Mouse (Mus musculus): Measurements from ENCODE around the gene Dgkq. TPM values are rescaled to one million over a fixed set of nuclear protein-coding genes. Genes with fewer than 3 reads are reported as not detected.

Gene Dgkq
- total and polyA plus RNA-seq, 3 experiments: 11.3 TPM; not detected in 1

DNA sequence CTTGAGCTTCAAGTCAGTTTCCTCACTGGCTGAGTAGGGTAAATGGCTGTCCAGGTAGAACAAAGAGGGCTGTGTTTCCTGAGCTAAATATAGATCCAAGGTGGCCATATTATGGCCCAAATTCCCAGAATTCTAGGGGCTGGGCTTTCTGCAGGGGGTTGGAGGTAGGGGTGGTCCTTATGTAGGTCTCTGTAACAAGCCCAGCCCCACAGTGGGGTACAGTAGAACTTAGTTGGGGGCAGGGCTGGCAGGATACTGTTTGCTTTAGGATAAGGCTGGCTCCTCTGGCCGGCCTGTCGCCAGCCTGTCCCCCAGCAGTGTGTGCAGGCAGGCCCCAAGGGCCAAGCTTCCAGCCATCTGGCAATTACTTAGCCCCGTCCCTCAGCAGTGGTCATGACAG, 30.9 kb upstream of the Dgkq start:
- Histone ChIP-seq H3K27me3 (ENCODE audit: control insufficient read depth in 1 of 2, insufficient read depth in 2 of 2, low read length in 2 of 2) (no peaks in the 10 kb centered on the region), H3K27ac (ENCODE audit: control insufficient read depth, low read depth, low read length) (no peak overlapping the region), H3K79me2 (ENCODE audit: control insufficient read depth, insufficient read depth, low read length, poor library complexity) (no peaks in the 10 kb centered on the region), H3K9ac (ENCODE audit: control insufficient read depth, low read depth, low read length, poor library complexity, severe bottlenecking) (no peak overlapping the region), H3K4me3 (ENCODE audit: control insufficient read depth in 1 of 2, insufficient read depth in 1 of 2, low read depth in 2 of 2, low read length in 2 of 2) (no peak overlapping the region), H3K4me1 (ENCODE audit: control insufficient read depth in 1 of 2, insufficient read depth in 2 of 2, low read length in 2 of 2) (peaks cover 0 to under 1% of the 10 kb centered on the region in 2 experiments; a peak in 1 of 4 replicates), H3K36me3 (ENCODE audit: control insufficient read depth in 1 of 2, insufficient read depth in 2 of 2, low read length in 2 of 2) (no peaks in the 10 kb centered on the region), H3K9me3 (replicated peaks; ENCODE audit: insufficient read depth, low read length) (no peaks in the 10 kb centered on the region)
- no peak for TF ChIP-seq USF1 (IDR thresholded peaks at IDR 0.05; ENCODE audit: low read depth, low read length)
- TF ChIP-seq ETS1 (IDR thresholded peaks at IDR 0.05; ENCODE audit: low read depth, low read length): no peak
- TF ChIP-seq NELFE (IDR thresholded peaks at IDR 0.05; ENCODE audit: low read depth, low read length): no peak
- TF ChIP-seq GABPA (IDR thresholded peaks at IDR 0.05; ENCODE audit: low read depth, low read length): no peak
- no peak for TF ChIP-seq UBTF (IDR thresholded peaks at IDR 0.05; ENCODE audit: borderline replicate concordance, insufficient read depth, low read depth, low read length)
- TF ChIP-seq MAX (IDR thresholded peaks at IDR 0.05; ENCODE audit: low read length): no peak
- TF ChIP-seq ZMIZ1 (IDR thresholded peaks at IDR 0.05; ENCODE audit: low read depth, low read length): no peak
- TF ChIP-seq SMC3 (IDR thresholded peaks at IDR 0.05; ENCODE audit: low read depth, low read length): no peak
- no peak for TF ChIP-seq SIN3A (IDR thresholded peaks at IDR 0.05; ENCODE audit: low read length)
- no peak for TF ChIP-seq CHD1 (IDR thresholded peaks at IDR 0.05; ENCODE audit: low read depth, low read length)
- no peak for TF ChIP-seq ZNF384 (IDR thresholded peaks at IDR 0.05; ENCODE audit: low read depth, low read length)
- no peak for TF ChIP-seq JUND (IDR thresholded peaks at IDR 0.05; ENCODE audit: low read depth, low read length)
- no peak for DNase-seq (ENCODE audit: low read depth, low spot score)

DNA sequence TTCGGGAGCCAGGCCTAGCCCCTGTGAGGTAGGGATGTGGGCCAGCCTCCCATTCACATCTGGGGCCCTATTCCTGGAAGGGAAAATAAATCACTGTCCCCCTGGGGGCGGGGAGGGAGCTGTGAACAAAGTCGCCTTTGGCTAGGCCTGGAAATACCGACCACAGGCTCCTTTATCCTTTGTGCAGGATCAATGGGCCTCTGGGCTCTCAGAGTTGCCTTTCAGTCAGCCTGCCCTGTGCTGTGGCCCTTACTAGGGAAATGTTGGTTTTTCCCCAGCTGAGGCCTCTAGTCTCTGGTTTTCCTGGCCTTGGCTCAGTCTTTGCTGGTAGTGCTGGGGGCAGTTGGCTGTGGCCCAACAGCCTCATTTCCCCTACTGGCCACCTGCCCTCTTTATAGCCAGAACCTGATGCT, 27.9 kb upstream of the Dgkq start:
- Histone ChIP-seq H3K27me3 (ENCODE audit: control insufficient read depth in 1 of 2, insufficient read depth in 2 of 2, low read length in 2 of 2) (no peaks in the 10 kb centered on the region), H3K4me1 (ENCODE audit: control insufficient read depth in 1 of 2, insufficient read depth in 2 of 2, low read length in 2 of 2) (peaks cover 4 to 5% of the 10 kb centered on the region in 2 experiments; a peak in 2 of 4 replicates), H3K79me2 (ENCODE audit: control insufficient read depth, insufficient read depth, low read length, poor library complexity) (peaks cover 3% of the 10 kb centered on the region; the same call in 1 of the 2 replicates), H3K27ac (ENCODE audit: control insufficient read depth, low read depth, low read length) (no peak overlapping the region), H3K36me3 (ENCODE audit: control insufficient read depth in 1 of 2, insufficient read depth in 2 of 2, low read length in 2 of 2) (no peaks in the 10 kb centered on the region), H3K4me3 (ENCODE audit: control insufficient read depth in 1 of 2, insufficient read depth in 1 of 2, low read depth in 2 of 2, low read length in 2 of 2) (no peak overlapping the region), H3K9ac (ENCODE audit: control insufficient read depth, low read depth, low read length, poor library complexity, severe bottlenecking) (no peak overlapping the region), H3K9me3 (replicated peaks; ENCODE audit: insufficient read depth, low read length) (no peaks in the 10 kb centered on the region)
- no peak for DNase-seq (ENCODE audit: low read depth, low spot score)
- TF ChIP-seq ZMIZ1 (IDR thresholded peaks at IDR 0.05; ENCODE audit: low read depth, low read length): no peak
- TF ChIP-seq ZNF384 (IDR thresholded peaks at IDR 0.05; ENCODE audit: low read depth, low read length): no peak
- no peak for TF ChIP-seq USF2 (IDR thresholded peaks at IDR 0.05; ENCODE audit: borderline replicate concordance in 1 of 2, insufficient read depth in 1 of 2, low read depth in 1 of 2, low read length in 2 of 2)
- no peak for TF ChIP-seq SMC3 (IDR thresholded peaks at IDR 0.05; ENCODE audit: low read depth, low read length)
- TF ChIP-seq MYC (IDR thresholded peaks at IDR 0.05; ENCODE audit: low read depth, low read length): no peak
- TF ChIP-seq TBP (IDR thresholded peaks at IDR 0.05; ENCODE audit: low read depth, low read length): no peak
- no peak for TF ChIP-seq JUND (IDR thresholded peaks at IDR 0.05; ENCODE audit: low read depth, low read length)
- TF ChIP-seq POLR2AphosphoS2 (IDR thresholded peaks at IDR 0.05; ENCODE audit: low read length): no peak
- no peak for TF ChIP-seq HCFC1 (IDR thresholded peaks at IDR 0.05; ENCODE audit: low read depth, low read length)
- TF ChIP-seq MAFK (IDR thresholded peaks at IDR 0.05; ENCODE audit: borderline replicate concordance, low read depth, low read length): no peak
- no peak for TF ChIP-seq USF1 (IDR thresholded peaks at IDR 0.05; ENCODE audit: low read depth, low read length)
- no peak for TF ChIP-seq NRF1 (IDR thresholded peaks at IDR 0.05; ENCODE audit: insufficient read depth, low read depth, low read length, poor library complexity, severe bottlenecking)

Data from MEL (cell line).